Mouse (Mus musculus): Measurements from ENCODE around the gene Nle1.
"Not testable (repeated sequence)": the region's sequence is repeated elsewhere in the genome, so short reads cannot be mapped to it uniquely, and the experiment has no call there.

The Nle1 gene

DNA sequence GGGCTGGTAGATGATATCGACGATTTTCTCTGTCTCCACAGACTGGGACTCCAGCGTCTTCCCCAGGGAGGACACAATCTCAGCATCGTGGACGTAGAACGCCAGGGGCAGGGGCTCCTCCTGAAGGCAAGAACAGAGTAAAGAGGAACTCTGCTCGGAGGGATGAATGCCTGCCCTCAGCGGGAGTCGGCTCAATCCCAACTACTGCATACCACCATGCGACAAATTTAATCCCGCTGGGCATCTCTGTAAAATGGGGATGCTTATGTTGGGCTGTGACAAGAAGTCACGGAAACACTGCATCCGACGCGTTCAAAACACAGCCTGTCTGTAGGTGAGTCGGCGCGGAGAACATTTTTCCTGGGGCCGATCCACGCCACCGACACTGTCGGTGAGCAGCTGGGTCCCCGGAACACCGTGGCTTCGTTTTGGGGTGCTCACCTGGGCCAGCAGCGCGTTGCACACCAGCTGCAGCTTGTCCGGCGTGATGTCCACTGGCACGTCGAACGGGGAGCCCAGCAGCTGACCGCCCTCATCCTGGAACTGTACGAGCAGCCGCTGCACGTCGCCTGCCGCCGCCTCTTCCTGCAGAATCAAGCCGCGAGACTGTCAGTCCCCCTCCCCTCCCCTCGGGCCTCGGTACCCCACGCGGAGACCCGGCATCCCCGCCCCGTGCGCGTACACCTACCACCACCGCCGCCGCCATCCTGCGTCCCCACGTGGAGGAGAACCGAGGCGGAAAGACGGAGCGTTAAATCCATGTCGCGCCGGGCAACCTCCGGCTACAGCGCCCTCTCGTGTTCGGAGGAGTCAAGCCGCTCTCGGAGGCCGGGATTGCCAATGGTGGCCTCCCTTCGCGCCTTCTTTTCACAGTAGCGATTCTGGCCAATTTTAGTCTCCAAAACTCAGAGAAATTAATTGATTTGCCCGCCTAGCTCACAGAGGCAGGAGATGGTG, at the start of gene Nle1:
TSS of gene Nle1 (minus strand) at position 761 of the 957 bp plus-strand sequence.
- in situ Hi-C loops (cut with MboI, MseI) = no loop called here

DNA sequence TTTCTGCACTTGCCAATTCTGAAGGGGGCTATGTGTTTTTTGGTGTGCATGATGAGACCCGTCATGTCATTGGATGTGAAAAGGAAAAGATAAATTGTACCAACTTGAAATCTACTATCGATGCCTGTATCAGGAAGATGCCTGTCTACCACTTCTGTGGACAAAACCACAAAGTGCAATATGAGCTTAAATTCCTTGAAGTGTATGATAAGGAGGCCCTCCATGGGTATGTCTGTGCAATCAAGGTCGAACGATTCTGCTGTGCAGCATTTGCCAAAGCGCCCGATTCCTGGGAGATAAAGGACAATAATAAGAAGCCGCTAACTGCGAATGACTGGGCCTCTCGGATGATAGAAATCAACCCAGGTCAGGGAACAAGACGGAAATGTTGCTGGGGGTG, 48.7 kb upstream of the Nle1 start:
- in situ Hi-C loops (cut with MboI, MseI) = no loop called here

DNA sequence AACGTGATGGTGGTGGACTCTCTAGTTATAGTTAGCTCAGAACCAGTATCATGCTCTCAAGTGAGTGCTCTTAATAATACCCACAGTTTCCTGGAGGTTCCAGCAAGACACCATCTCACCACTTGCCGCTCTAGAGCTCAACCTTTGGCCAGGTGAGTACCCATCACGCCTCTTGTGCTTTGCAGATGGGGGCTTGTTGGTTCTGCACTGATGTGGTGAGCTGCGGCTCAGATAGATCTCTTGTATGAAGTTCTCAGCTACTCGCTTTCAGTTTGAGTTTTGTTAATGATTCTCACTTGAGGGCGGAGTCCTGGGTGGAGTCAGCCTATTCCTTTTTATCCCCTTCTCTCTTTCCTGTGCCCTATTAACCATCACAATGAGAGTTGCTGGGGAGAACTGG, 46.4 kb upstream of the Nle1 start:
- in situ Hi-C loops (cut with MboI, MseI) = no loop called here

DNA sequence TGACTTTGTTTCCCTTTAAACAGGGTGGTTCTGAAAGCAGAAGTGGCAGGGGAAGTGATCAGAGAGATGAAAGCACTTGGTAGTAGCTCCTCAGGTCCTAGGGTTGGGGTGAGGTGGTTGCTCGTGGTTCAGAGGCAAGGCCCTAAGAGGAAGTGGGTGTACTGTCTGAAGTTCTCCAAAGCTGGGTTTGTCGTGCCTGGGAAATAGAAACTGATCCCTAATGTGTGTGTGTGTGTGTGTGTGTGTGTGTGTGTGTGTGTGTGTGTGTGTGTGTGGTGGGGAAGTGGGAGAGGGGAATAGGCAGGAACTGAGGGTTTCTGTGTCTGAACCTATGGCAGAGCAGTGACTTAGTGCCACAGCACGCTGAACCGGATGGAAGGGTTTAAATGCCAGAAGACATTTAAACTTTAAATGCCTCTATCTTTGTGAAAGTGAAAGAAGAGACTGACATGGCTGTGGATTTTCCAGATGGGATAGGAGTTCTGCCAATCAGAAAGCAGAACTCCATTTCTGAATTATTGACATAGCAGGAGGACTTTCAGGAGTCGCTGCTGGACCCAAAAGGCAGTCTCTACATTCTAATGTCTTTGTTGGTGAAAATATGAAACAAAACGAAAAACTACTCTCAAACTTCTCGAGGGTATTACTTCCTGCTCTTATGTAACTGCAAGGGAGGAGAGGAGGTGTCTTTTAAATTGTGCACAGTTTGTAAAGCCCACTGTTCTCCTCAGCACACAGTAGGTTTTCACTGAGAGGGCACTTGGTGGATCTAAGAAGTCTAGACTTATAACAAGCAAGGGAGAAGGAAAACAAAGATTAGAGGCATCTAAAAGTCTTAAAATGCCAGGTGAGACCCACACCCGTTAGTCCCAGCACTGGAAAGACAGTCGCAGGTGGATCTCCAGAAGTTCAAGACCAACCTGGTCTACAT, 44.7 kb upstream of the Nle1 start:
- in situ Hi-C loops (cut with MboI, MseI) = no loop called here

DNA sequence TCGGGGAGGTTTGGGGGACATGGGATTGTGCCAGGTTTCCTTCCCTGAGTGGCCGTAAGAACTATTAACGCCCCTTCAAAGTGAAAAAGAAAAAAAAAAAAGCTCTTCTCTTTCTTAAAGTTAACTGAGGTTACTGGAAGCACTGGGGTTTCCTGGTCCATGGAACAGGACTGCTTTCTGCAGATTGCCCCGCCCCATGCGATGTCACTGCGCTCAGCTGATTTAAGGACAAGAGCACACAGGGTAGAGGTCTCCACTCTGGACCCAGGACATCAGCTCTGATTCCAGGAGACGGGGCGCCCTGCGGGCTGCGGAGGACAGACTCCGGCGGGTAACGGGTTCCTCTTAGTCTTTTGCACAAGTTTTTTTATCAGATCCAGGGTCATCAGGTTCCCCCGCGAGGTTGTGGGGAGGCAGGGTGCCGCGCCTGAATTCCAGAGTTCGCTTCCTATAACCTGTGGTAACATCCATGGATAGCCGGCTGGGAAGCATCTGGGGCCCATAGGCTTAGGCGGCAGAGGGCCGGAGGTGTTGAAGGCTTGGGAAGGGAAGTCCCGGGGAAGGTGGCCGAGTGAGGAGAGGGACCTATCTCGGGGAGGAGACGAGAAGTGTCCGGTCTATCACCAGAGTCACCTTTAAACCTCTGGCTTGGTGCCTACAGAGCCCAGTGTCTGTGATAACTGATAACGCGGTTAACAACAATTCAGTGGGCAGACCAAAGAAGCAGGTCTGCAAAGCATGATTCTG, 43.8 kb upstream of the Nle1 start:
- in situ Hi-C loops (cut with MboI, MseI) = no loop called here

DNA sequence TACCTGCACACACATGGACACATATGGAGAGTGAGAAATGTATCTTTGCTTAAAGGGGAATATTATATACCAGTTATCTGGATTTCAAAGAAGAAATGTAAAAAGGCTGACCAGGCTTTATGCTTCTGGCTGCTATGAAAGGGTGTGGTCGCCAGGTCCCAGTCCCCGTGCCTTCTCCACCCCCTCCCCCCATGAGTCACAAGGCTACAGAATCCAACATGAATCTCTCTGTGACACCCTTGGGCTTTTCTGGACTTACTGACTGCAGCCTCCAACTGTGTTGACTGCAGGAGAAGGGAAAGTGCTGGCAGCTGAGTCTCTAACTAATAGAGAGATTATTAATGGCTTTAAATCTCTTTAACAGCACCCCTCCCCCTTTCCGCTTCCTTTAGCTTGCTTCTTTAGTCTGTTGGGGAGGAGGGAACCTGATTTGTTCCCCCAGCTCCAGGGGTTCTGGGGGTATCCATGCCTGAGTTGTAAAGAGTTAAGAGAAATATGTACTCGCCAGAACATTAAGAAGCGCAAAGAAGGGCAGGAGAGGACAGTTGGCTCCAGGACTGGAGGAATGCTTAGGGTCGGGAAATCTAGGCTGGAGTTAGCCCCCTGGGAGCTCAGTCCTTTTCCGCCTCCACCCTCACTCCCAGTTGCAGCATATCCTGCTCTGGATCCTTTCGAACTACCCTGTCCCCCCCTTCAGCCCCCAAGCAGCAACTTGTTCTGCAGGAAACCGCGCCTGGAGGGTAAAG, 42.7 kb upstream of the Nle1 start, which contains the start of gene Slfn5:
TSS of gene Slfn5 (plus strand) at position 614 of the 746 bp plus-strand sequence.
- in situ Hi-C loops (cut with MboI, MseI) = no loop called here

DNA sequence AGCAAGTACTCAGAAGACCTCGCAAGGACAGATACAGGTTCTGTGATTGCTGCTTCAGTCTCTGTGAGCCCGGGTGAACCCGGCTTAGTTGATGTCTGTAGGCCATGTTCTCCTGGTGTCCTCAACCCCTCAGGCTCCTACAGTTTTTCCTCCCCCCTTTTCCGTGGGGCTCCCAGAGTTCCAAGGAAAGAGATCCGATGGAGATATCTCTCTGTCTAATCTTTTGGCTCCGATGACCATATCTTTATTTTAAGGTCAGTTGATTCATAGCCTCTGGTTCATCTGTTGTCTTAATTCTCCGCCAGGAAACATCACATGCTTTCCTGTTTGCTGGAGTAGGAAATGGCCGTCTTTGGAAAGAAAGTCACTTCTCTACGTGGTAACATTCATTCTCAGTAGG, 40.8 kb upstream of the Nle1 start:
- in situ Hi-C loops (cut with MboI, MseI) = no loop called here

DNA sequence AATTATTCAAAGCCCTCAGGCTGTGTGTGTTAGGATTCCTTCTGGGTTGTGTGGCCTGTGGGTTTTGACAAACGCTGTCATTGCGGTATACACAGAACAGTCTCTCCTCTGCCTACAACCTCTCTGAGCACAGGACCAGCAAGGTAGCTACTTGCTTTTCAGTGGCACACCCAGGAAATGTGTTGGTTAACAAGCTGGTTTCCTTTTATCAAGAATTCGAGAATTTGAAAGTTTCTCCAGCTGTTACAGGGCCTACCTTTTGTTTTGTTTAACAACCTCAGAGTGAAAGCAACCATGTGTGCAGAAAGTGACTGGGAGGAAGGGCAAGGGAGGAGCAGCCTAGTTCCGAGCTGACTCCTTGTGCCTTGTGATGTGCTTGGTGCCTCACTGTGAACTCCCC, 39.2 kb upstream of the Nle1 start:
- in situ Hi-C loops (cut with MboI, MseI) = no loop called here

DNA sequence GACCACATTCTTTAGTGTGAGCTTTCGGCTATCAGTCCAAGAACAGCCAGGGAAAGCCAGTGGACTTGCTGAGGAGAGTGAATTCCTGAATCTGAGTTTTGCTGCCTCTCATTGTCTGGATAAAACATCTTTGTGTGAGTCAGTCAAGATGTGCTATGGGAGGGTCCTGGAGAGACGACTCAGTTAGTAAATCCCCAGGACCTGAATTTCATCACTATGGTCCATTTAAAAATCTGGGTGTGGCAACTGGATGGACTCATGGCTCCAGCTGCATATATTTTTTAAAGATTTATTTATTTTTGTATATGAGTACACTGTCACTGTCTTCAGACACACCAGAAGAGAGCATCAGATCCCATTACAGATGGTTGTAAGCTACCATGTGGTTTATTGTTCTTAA, 37.4 kb upstream of the Nle1 start:
- in situ Hi-C loops (cut with MboI, MseI) = no loop called here

DNA sequence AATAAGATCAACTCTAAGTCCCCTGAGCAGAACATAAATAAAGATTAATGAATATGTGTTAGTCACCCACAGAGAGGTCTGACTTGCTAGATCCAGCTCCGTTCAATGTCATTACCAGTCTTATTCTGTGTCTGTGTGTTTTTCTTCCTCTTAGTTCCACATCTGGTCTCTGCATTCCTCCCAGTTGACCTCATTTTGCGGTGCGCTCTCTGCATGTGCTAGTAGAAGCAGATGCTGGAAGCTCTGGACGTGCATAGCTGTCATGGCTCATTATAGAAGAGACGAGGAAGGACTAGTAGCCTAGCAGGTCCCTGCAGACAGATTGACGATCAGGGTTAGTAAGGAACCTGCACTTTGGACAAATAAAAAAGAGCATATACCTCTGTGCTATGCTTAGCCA, 35.1 kb upstream of the Nle1 start:
- in situ Hi-C loops (cut with MboI, MseI) = no loop called here

DNA sequence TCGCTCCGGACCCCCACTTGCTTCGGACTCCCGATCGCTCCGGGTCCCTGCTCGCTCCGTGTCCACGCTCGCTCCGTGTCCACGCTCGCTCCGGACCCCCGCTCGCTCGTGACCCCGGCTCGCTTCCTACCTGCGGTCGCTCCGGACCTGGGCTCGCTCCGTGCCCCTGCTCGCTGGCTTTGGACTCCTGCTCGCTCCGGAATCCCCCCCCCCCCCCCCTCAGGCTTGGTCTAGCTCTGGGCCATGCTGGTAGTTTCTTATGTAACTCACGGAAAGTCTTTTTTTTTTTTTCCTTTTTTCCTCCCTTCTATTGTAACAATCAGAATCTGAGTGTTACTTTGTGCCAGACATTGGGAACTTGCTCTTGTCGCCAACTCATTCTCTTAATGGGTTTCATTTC, 25.0 kb upstream of the Nle1 start:
- in situ Hi-C loops (cut with MboI, MseI) = no loop called here

DNA sequence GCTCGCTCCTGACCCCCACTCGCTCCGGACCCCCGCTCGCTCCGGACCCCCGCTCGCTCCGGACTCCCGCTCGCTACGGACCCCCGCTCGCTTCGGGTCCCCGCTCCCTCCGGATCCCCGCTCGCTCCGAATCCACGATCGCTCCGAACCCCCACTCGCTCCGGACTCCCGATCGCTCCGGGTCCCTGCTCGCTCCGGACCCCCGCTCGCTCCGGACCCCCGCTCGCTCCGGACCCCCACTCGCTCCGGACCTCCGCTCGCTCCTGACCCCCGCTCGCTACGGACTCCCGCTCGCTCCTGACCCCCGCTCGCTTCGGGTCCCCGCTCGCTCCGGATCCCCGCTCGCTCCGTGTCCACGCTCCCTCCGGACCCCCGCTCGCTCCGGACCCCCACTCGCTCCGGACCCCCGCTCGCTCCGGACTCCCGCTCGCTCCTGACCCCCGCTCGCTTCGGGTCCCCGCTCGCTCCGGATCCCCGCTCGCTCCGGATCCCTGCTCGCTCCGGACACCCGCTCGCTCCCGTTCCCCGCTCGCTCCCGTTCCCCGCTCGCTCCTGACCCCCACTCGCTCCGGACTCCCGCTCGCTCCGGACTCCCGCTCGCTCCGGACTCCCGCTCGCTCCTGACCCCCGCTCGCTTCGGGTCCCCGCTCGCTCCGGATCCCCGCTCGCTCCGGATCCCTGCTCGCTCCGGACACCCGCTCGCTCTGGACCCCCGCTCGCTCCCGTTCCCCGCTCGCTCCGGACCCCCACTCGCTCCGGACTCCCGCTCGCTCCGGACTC, 23.6 kb upstream of the Nle1 start:
- in situ Hi-C loops (cut with MboI, MseI) = not testable (repeated sequence)

GRCm38 (mm10) chr11:82931161-82931560, 22.9 kb upstream of the Nle1 start:
- in situ Hi-C loops (cut with MboI, MseI) = not testable (repeated sequence)

GRCm38 (mm10) chr11:82930391-82930955, 22.3 kb upstream of the Nle1 start:
- in situ Hi-C loops (cut with MboI, MseI) = not testable (repeated sequence)

GRCm38 (mm10) chr11:82929633-82929950, 21.4 kb upstream of the Nle1 start:
- in situ Hi-C loops (cut with MboI, MseI) = loop anchor here (10.0 kb wide), 1 partner anchor 325 kb away; no protein-coding TSS in a partner anchor

GRCm38 (mm10) chr11:82928897-82929632, 20.9 kb upstream of the Nle1 start:
- in situ Hi-C loops (cut with MboI, MseI) = loop anchor here (10.0 kb wide), 1 partner anchor 326 kb away; no protein-coding TSS in a partner anchor

- in situ Hi-C loops (cut with MboI, MseI) = loop anchor here (10.0 kb wide), 1 partner anchor 331 kb away; no protein-coding TSS in a partner anchor
These were observed 15.7 kb upstream of the Nle1 start for GRCm38 (mm10) chr11:82923910-82924309.

- in situ Hi-C loops (cut with MboI, MseI) = loop anchor here (10.0 kb wide), 1 partner anchor 333 kb away; no protein-coding TSS in a partner anchor
These were observed 13.5 kb upstream of the Nle1 start for GRCm38 (mm10) chr11:82921691-82922090.

DNA sequence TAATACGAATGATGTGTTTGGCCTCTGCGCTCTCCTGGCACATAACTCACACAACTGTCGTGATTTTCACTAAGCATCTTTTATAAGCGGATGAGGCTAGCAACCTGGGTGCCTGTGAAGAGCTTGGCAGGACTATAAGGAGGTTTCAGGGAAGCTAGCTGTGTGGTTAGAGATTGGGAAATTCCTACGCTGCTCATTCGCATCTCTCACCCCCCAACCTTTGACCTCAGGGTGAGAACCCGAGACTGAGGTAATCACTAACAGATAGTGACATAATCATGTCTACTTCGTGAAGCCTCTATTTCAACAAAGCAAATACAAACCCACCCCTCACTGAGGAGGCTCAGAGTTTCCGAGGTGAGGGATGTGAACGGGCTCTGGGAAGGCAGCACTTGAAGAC, 12.6 kb upstream of the Nle1 start:
- in situ Hi-C loops (cut with MboI, MseI) = loop anchor here (10.0 kb wide), 1 partner anchor 334 kb away; no protein-coding TSS in a partner anchor
